Mouse (Mus musculus): ENCODE results near the gene Ism1. TPM values are rescaled to one million over a fixed set of nuclear protein-coding genes. Genes with fewer than 3 reads are reported as not detected.

Gene Ism1
- 0.91 and 1.2 TPM in 2 replicates for polyA plus RNA-seq (2012; rRNA removed)

DNA sequence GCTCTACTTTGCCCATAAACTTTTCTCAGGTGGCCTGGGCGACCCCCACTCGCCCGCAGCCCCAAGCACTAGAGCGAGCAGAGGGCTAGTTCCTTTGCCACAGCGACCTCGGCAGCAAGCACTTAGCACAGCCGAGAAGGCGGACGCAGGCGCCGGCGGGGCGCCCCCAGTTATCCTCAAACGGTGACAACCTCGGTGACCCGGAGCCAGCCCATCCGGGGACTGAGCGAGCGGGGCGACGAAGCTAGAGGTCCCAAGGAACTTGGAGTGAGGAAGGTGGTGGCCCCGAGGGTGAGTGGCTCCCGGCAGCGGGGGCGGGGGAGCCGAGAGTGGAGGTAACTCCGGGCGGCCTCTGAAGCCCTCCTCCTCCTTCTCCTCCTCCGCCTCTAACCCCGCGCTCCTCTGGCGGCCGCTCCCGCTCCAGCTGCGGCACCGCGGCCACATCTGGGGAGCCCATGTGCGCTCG is at the start of gene Ism1:
Gene Ism1, plus strand, starts transcription at position 370 of the 466 bp plus-strand sequence.
- DNase-seq (ENCODE audit: low read depth): peak; percentile 58
- no peak for TF ChIP-seq POLR2A (IDR thresholded peaks at IDR 0.05; ENCODE audit: borderline replicate concordance, extremely low read depth, insufficient read depth, insufficient read length, poor library complexity, severe bottlenecking)
- TF ChIP-seq CTCF (IDR thresholded peaks at IDR 0.05; ENCODE audit: borderline replicate concordance, extremely low read depth, insufficient read depth, insufficient read length): no peak

DNA sequence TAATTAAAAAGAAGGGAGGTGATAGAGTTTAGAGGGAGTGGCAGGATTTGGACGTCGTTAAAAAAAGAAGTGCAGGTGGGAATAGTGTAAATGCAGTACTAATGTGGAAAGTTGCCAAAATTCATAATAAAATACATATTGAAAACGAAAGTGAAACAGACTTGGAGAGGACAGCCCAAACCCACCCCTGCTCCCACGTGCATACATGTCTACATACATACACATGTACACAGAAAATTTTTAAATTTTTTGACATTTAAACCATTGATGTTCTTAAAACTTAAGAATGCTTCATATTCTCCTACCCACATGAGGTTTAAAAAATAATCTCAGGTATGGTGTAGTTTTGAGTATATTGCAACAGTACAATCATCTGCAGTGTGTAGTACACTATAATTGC is 49.2 kb upstream of the Ism1 start:
- no peak for TF ChIP-seq CTCF (IDR thresholded peaks at IDR 0.05; ENCODE audit: borderline replicate concordance, extremely low read depth, insufficient read depth, insufficient read length)
- no peak for TF ChIP-seq POLR2A (IDR thresholded peaks at IDR 0.05; ENCODE audit: borderline replicate concordance, extremely low read depth, insufficient read depth, insufficient read length, poor library complexity, severe bottlenecking)
- DNase-seq (ENCODE audit: low read depth): no peak

DNA sequence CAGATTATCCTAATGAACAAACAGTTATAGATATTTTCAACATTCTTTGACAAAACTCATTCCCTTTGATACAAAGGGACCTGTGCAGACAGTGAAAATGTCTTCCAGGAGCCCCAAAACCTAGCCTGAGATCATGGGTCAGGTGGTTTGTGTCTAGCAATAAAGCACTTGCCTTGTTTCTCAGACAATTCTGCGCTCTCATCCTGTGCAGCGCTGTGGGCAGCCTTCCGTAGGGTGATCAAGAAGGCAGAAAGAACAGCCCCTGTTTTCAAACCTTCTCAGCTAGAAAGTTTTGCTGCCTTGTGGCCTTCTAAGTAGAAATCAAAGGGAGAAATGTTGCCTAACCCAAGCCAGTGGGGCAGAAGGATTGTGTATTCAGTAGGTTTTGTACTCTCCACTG is 48.3 kb upstream of the Ism1 start:
- no peak for TF ChIP-seq POLR2A (IDR thresholded peaks at IDR 0.05; ENCODE audit: borderline replicate concordance, extremely low read depth, insufficient read depth, insufficient read length, poor library complexity, severe bottlenecking)
- TF ChIP-seq CTCF (IDR thresholded peaks at IDR 0.05; ENCODE audit: borderline replicate concordance, extremely low read depth, insufficient read depth, insufficient read length): no peak
- DNase-seq (ENCODE audit: low read depth): no peak

DNA sequence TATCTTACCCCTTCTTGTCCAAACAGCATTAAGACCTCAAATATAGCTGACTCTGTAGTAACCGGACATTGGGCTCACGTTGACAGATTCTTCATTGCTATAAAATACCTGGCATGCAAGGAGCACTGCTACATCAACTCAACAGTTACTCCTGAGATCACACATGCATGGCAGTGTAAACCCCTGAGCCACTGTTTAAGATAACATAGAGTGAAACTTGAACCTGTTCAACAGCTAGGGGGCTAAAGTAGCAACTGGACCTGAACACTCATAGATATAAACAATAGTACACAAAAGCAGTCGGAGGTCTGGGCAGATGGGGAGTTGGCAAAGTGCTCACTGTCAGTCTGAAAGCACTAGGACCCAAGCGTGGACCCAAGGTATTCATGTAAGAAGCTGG is 43.5 kb upstream of the Ism1 start:
- no peak for DNase-seq (ENCODE audit: low read depth)
- no peak for TF ChIP-seq CTCF (IDR thresholded peaks at IDR 0.05; ENCODE audit: borderline replicate concordance, extremely low read depth, insufficient read depth, insufficient read length)
- TF ChIP-seq POLR2A (IDR thresholded peaks at IDR 0.05; ENCODE audit: borderline replicate concordance, extremely low read depth, insufficient read depth, insufficient read length, poor library complexity, severe bottlenecking): no peak

- peak; percentile 8 for DNase-seq (ENCODE audit: low read depth)
- no peak for TF ChIP-seq POLR2A (IDR thresholded peaks at IDR 0.05; ENCODE audit: borderline replicate concordance, extremely low read depth, insufficient read depth, insufficient read length, poor library complexity, severe bottlenecking)
- no peak for TF ChIP-seq CTCF (IDR thresholded peaks at IDR 0.05; ENCODE audit: borderline replicate concordance, extremely low read depth, insufficient read depth, insufficient read length)
Observed at GRCm38 (mm10) chr2:139637861-139638260, 40.1 kb upstream of the Ism1 start.

GRCm38 (mm10) chr2:139641757-139642385 is 36.1 kb upstream of the Ism1 start:
- TF ChIP-seq POLR2A (IDR thresholded peaks at IDR 0.05; ENCODE audit: borderline replicate concordance, extremely low read depth, insufficient read depth, insufficient read length, poor library complexity, severe bottlenecking) (no peak), CTCF (IDR thresholded peaks at IDR 0.05; ENCODE audit: borderline replicate concordance, extremely low read depth, insufficient read depth, insufficient read length) (no peak)
- no peak for DNase-seq (ENCODE audit: low read depth)

GRCm38 (mm10) chr2:139649518-139649917 is 28.5 kb upstream of the Ism1 start:
- DNase-seq (ENCODE audit: low read depth): peak; percentile 35
- no peak for TF ChIP-seq POLR2A (IDR thresholded peaks at IDR 0.05; ENCODE audit: borderline replicate concordance, extremely low read depth, insufficient read depth, insufficient read length, poor library complexity, severe bottlenecking)
- TF ChIP-seq CTCF (IDR thresholded peaks at IDR 0.05; ENCODE audit: borderline replicate concordance, extremely low read depth, insufficient read depth, insufficient read length): no peak

- no peak for TF ChIP-seq CTCF (IDR thresholded peaks at IDR 0.05; ENCODE audit: borderline replicate concordance, extremely low read depth, insufficient read depth, insufficient read length)
- no peak for TF ChIP-seq POLR2A (IDR thresholded peaks at IDR 0.05; ENCODE audit: borderline replicate concordance, extremely low read depth, insufficient read depth, insufficient read length, poor library complexity, severe bottlenecking)
- DNase-seq (ENCODE audit: low read depth): peak; percentile 56
Observed at GRCm38 (mm10) chr2:139656750-139657149, 21.2 kb upstream of the Ism1 start.

DNA sequence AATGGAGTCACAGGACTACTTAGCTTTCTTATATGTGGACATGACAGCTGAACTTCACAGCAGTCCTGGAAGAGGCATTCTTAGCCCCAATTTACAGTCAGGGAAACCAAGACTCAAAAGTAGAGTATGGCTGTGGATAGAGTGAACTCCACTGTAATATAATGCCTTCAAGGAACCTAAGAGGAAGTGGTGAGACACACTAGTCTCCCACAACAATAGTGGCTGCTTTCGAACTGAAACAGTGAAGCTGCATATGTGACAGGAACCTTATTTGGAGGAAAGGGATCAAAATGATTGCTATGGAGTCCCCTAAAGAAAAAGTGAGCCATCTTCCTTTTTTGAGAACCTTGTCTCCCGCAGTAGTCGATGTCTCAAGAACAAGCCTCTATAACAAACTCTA is 6.1 kb upstream of the Ism1 start:
- DNase-seq (ENCODE audit: low read depth): no peak
- TF ChIP-seq CTCF (IDR thresholded peaks at IDR 0.05; ENCODE audit: borderline replicate concordance, extremely low read depth, insufficient read depth, insufficient read length) (no peak), POLR2A (IDR thresholded peaks at IDR 0.05; ENCODE audit: borderline replicate concordance, extremely low read depth, insufficient read depth, insufficient read length, poor library complexity, severe bottlenecking) (no peak)

GRCm38 (mm10) chr2:139672371-139672770 is 5.6 kb upstream of the Ism1 start:
- no peak for DNase-seq (ENCODE audit: low read depth)
- TF ChIP-seq CTCF (IDR thresholded peaks at IDR 0.05; ENCODE audit: borderline replicate concordance, extremely low read depth, insufficient read depth, insufficient read length): no peak
- no peak for TF ChIP-seq POLR2A (IDR thresholded peaks at IDR 0.05; ENCODE audit: borderline replicate concordance, extremely low read depth, insufficient read depth, insufficient read length, poor library complexity, severe bottlenecking)

DNA sequence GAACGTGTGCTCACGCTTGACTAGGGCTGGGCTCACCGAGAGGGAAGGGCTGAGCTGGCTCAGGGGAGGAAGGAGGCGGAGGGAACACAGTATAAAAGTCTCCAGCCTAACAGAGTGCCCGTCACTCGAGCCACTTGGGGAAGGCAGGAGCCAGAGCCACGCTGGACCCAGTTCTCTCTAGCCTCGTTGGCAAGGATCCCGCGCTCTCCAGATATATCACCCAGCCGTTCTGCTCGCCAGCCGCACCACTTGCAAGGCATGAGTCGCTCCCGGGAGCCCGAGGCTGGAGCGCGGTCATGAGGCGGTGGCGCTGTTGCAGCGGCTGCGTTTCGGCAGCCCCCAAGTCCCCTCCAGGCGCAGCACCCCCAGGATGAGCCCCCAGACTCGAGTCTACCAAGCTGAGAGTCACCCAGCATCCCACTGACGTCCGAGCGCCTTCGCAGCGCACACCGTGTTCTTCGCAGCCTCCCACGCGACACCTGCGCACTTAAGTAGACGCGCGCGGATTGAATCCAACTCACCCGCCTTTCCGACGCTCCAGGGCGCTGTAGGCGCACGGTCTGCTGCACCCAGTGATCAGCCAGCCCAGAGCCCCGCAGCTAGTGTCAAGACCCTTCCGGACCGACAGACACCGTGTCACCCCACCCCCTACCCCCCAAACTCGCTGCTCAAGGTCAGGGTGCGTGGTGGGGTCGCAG is 764 bp upstream of the Ism1 start:
- DNase-seq (ENCODE audit: low read depth): peak; percentile 80
- TF ChIP-seq CTCF (IDR thresholded peaks at IDR 0.05; ENCODE audit: borderline replicate concordance, extremely low read depth, insufficient read depth, insufficient read length): no peak
- TF ChIP-seq POLR2A (IDR thresholded peaks at IDR 0.05; ENCODE audit: borderline replicate concordance, extremely low read depth, insufficient read depth, insufficient read length, poor library complexity, severe bottlenecking): no peak

Data from brain, embryonic 14.5 days (tissue).